Mouse (Mus musculus): Measurements from ENCODE around the gene Ccm2.

GRCm38 (mm10) chr11:6604604-6604936 lies 57.9 kb downstream of the Ccm2 start:
- TF ChIP-seq CTCF (IDR thresholded peaks at IDR 0.05; ENCODE audit: control insufficient read depth, insufficient read depth, insufficient replicate concordance, low read depth, low read length) (no peak), POLR2A (IDR thresholded peaks at IDR 0.05; ENCODE audit: control insufficient read depth, low read depth, low read length) (no peak)
